Mouse (Mus musculus) liver, adult 2 months (tissue): Measurements from ENCODE around the gene Mapre3.

ENCODE experiments used
- CTCF ChIP-seq: fragments of 200-500 bp; IDR thresholded peaks from 2 replicates; pipeline ENCODE4 v1.5.1; 2011; ENCODE audit warnings: low read depth, low read length, control low read depth
- POLR2A ChIP-seq: fragments of 200-500 bp; IDR thresholded peaks from 2 replicates; pipeline ENCODE4 v1.6.1; 2011; ENCODE audit warnings: low read length, control low read depth; ENCODE audit not compliant: insufficient read depth; ENCODE audit errors: extremely low read depth

DNA sequence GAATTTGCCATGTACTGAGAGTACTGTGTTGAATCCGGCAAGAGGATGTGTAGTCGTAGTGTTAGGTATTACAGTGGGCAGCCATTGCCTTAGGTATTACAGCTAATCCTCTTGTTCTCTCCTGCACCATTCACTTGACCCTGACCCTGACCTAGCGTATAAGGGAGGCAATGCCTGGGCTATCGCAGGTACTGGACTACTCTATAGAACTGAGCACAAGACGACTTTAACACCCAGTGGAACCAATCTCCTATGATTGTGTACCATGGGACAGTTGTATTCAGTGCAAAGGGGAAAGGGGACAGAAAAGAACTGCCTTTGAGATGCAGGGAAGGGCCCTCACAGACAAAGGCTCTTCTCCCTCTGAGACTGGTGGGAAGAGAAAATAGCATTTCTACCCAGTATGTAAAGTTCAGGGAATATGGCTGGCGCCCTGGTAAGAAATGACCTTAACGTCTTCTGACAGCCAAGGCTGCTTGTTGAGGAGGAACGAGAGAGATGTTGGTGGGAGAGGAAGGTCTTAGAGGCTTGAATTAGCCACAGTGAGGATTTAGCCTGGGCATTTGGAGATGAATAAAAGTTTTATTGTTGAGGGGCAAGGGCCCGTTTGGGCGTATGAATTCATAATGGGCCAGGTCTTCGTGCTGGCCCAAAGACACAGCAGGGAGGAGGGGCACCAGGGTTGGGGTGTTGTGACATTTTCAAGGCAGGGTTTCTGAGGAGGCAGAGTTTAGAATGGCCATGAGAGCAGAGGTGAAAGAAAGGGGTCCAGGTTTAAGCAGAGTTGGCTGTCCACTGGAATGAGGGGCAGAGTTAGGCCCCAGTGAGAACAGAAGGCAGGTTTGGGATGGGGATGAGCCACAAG is 9.9 kb downstream of the Mapre3 start:
- TF ChIP-seq CTCF (no peak), POLR2A (no peak)
